Mouse (Mus musculus): ENCODE results near the gene Alk.

The Alk gene

GRCm38 (mm10) chr17:71973704-71974103 is 630.7 kb downstream of the Alk start:
- no peak for DNase-seq (ENCODE audit: low read depth)

GRCm38 (mm10) chr17:71967356-71967755 is 637.1 kb downstream of the Alk start:
- DNase-seq (ENCODE audit: low read depth) = no peak

DNA sequence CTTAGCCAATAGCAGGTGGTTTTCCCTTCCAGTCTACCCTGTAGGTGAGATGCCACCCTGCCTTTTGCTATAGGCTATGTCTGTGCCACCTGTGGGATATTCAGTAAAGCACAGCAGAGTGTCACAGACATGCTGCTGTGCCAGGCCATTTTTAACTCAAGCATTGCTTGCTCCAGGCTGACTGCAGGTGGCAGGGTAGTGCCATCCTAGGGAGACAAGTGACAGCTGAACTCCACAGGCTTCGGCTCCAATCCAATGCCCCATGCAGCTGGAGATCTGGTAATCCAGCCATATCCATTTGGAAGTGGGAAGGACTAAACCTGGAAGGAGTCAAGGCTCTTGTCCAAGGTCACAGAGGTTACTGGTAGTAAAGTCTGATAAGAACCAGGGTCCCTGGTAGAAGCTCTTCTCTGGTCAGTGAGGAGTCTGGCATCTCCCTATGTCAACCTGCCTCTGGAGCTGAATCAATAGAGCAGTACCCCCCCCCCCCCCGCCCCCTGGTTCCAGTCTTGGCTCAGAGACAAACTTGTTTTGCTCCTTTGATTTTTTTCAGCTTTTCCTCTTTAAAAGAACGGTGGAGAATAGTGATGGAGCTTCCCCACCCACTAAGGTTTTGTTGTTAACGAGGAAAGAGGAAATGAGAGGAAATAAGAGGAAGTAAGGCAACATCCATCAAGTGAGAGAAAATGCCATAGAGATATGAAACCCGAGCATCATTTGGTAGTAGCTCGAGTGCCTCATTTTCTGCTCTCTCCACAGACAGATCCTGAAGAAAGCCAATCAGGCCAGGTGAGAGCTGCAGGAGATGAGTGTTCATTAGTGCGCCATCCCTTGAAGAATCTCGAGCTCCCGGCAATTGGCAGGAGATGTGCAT is 638.5 kb downstream of the Alk start:
- peak; percentile 58 for DNase-seq (ENCODE audit: low read depth)

DNA sequence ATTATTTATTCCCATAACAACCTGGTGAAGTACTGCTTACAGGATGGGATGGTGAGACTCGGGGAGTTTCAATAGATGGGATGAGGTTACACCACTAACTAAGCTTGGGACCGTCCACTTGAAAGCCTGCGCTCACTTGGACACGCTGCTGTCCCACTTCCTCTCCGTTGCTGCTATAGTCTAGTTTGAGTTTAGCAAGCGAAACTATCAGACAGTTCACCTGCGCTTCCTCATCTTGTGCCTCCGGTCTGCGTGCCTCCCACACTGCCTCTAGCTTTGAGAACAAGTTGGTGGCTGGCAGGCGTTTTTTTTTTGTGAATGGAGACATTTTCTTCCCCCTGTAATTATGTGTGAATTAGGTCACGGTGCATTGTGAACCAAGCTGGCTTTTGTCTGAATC is 639.8 kb downstream of the Alk start:
- no peak for DNase-seq (ENCODE audit: low read depth)

- no peak for DNase-seq (ENCODE audit: low read depth)
Measured at GRCm38 (mm10) chr17:71962746-71963145, 641.7 kb downstream of the Alk start.

DNA sequence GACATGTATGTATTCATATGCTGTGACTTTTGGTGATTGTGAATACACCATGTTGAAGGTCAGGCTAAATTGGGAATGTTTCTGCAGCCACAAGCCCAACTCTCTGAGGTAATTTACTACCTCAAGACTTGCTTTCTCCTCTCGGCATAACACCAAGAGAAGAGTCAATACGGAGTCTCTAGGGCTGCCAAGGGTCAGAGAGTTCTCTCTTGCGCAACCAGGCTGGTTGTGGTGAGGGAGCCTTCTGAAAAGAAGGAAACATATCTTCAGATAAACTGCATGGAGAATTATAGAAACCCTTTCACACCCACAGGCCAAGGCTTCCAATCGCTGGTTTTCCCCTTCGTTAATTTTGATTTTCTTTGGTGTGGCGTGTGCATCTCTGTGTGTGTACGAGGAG is 649.4 kb downstream of the Alk start:
- no peak for DNase-seq (ENCODE audit: low read depth)

- no peak for DNase-seq (ENCODE audit: low read depth)
Measured at GRCm38 (mm10) chr17:71954217-71954844, 650.1 kb downstream of the Alk start.

DNA sequence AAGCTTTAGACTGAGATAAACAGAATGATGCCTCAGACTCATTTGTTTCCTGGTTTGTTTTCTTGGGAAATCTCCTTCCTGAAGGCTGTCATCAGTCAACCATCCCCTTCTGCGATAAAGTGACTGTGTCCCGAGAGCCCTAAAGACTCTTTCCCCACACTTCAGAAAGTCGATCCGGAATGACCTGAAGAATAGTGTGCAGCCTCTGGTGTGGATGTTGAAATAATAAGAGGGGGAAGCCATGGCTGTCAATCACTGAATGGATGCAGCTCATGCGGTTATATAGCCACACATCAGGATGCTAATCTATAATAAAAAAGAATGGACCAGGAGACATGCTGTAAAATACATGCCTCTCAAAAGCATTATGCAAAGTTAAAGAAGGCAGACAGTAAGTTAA is 653.5 kb downstream of the Alk start:
- DNase-seq (ENCODE audit: low read depth) = no peak

DNA sequence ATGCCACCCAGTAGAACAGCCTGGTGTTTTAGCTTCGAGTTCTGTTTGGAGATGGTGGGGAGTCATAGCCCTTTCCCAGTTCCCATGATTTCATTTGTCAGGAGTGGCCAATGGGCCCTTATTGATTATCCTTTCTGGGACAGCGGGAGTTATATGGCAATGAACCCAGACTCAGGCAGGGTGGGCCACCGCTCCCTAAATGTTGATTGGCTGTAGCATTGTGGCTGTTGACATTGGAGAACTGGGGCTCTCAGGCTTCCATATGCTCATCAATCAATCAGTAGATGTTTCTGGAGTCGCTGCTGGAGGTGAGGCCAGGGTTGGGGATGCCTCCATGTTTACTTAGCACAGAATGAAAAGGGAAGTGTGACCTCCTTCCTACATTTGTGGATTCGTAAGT is 655.7 kb downstream of the Alk start:
- DNase-seq (ENCODE audit: low read depth) = no peak

GRCm38 (mm10) chr17:71947452-71947851 is 657.0 kb downstream of the Alk start:
- DNase-seq (ENCODE audit: low read depth) = no peak

DNA sequence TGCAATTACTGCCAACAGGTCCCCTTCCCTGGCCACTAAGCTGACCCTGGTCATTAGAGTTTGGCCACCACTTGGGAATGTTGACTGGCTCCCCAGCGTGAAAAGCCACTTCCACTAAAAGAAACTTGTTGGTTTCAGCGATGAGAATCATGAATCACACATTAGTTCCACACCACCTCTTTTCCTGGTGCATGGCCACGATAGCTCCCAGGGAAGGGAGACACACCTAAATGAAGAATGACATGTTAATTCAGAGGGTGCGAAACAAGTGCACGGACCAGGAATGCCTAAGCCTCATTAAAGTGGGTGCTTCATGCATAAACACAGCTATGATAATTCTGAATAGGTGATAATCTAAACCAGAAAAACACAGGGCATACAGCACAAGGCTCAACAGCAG is 660.4 kb downstream of the Alk start:
- DNase-seq (ENCODE audit: low read depth) = no peak

- no peak for DNase-seq (ENCODE audit: low read depth)
Measured at GRCm38 (mm10) chr17:71942052-71942451, 662.4 kb downstream of the Alk start.

DNA sequence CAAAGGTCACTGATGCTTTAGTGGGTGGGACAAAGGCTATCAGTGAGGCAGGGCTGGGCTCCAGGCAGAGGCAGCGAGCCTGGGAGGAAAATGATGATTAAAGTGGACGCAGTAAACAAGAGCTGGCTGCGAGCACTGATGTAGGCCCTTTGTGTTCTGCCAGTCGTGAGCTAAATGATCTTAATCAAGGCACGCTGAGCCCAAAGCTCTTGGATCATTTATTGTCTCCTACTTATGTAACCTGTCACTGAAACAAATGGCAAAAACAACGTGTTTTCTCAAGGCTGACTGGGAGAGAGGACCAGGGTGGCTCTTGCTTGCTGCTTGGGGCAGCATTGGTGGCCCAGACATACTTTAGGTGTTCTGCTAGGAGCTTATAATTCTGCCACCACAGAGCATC is 663.0 kb downstream of the Alk start:
- no peak for DNase-seq (ENCODE audit: low read depth)

DNA sequence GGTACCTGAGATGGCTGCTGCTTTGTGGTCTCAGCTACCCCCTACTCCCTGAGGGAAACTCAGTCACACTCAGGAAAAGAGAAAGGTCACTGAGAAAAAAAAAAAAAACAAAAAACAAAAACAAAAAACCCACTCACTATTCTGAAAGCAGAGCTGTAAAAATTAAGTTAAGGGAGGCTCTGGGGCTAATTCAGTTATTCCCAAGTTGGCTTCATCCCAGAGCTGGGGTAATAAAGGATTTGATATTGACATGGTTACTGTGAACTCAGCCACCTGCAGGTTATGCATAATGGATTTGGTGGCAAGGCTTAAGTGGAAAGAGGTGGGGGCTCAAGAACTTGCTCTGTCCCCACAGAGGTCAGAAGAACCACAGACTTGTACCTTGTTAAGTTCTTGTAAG is 667.7 kb downstream of the Alk start:
- no peak for DNase-seq (ENCODE audit: low read depth)

GRCm38 (mm10) chr17:71935837-71936236 is 668.6 kb downstream of the Alk start:
- DNase-seq (ENCODE audit: low read depth) = no peak

DNA sequence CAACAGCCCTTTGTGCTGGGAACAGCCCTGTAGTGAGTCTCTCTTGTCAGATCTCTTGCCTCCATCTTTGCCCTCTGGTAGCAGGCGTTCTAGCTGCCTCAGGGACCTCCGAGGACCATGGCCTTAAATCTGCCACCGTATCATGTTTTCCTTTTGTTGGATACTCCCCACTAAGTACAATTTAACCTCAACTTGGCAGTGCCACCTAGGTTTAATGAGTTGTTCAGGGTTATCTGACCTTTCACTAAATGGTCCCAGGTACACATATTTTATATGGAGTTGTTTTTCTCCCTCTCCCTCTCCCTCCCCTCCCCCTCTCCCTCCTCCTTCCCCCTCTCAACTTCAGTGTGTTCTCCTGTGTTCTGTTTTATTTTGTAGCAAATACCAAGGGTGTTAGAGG is 669.1 kb downstream of the Alk start:
- no peak for DNase-seq (ENCODE audit: low read depth)

DNA sequence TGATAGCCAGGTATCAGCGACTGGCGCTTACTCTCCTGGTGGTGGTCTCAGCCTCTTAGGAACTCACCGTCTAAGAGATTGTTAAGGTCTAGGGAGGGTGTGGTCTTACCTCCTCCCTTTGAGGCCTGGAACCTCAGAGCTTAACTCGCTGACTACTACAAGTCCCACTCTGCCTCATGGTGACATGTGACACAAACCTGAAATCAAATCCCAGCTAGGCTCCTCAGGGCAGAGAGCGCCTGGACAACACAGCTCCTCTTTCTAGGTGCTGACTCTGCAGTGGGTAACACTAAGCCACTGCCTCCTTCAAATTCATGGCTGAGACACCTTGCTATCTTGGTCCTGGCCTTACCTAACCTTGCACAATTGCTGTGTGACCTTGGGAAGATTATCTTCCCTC is 689.5 kb downstream of the Alk start:
- no peak for DNase-seq (ENCODE audit: low read depth)

- DNase-seq (ENCODE audit: low read depth) = no peak
Measured at GRCm38 (mm10) chr17:71914541-71914940, 689.9 kb downstream of the Alk start.

DNA sequence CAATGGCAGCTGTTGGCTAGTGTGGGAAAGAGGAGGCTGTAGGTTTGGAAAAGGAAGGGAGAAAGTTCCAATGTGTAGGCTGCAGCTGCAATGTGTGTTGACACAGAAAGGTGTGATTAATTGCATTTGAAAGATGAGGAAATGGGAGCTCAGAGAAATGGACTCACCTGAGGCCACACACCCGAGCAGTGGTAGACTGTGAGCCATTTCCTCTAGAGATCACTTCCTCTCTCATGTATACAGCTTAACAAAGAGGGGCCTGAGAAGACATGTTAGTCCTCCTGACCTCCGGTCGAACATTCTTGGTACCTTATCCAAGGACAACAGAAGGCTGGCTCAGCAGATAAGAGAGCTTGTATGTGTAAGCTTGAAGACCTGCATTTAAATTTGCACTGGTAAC is 691.2 kb downstream of the Alk start:
- DNase-seq (ENCODE audit: low read depth) = no peak

DNA sequence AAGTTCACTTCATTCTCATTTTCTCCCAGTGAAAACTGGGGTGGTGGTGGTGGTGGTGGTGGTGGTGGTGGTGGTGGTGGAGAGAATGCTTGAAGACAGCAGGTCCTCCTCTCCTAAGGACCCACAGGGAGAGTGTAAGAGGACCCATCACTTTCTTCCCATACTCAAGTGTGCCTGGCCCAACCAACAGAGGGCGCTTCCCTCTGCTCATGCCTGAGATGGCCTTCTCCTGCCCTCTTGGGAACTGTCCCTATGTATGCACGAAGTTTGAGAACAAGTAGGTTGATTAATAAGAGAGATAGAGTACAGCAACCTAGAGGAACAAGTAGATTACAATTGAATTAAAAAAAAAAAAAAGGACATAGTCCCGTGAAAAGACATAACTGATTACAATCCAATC is 695.3 kb downstream of the Alk start:
- DNase-seq (ENCODE audit: low read depth) = peak; percentile 13

DNA sequence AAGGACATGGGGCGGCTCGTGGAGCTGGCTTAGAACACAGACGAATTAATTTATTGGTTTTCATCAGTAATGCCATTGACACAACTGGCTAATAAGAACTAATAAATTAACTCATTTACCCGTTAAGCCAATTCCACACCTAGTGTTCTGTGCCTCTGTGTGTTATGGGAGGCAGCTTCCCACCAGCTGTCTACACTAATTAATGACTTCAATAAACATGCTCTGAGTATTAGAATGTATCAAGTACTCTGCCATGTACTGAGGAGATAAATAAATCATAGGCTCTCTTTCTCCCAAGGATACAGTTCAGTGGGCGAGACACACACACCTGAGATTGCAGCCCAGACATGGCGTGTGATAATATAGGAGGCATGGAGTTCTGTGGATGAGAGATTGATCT is 723.1 kb downstream of the Alk start:
- DNase-seq (ENCODE audit: low read depth) = no peak

- DNase-seq (ENCODE audit: low read depth) = no peak
Measured at GRCm38 (mm10) chr17:71875492-71875891, 728.9 kb downstream of the Alk start.

- DNase-seq (ENCODE audit: low read depth) = no peak
Measured at GRCm38 (mm10) chr17:71874795-71875194, 729.6 kb downstream of the Alk start.

DNA sequence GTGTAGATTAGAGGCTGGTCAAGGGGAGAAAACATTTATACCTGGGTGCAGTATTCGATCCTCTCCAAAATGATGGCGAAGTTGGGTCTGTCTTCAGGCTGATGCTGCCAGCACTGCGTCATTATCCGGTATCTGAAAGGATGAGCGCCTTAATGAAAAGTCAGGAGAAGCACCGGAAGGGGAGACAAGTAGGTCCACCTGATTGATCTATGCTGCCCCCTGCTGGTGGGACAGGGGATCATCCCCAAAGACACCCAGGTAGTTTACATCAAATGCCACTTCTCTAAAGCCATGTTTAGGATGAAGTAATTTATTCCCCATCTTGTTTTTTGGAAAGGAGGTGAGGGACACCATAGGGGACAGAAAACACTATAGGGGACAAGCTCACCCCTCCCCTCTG is 730.4 kb downstream of the Alk start:
- DNase-seq (ENCODE audit: low read depth) = peak; percentile 56
